Mouse (Mus musculus): ENCODE measurements around the gene Nup54.
A peak's percentile ranks its signal among the peaks of the same experiment; 100 is the strongest.

The Nup54 gene

DNA sequence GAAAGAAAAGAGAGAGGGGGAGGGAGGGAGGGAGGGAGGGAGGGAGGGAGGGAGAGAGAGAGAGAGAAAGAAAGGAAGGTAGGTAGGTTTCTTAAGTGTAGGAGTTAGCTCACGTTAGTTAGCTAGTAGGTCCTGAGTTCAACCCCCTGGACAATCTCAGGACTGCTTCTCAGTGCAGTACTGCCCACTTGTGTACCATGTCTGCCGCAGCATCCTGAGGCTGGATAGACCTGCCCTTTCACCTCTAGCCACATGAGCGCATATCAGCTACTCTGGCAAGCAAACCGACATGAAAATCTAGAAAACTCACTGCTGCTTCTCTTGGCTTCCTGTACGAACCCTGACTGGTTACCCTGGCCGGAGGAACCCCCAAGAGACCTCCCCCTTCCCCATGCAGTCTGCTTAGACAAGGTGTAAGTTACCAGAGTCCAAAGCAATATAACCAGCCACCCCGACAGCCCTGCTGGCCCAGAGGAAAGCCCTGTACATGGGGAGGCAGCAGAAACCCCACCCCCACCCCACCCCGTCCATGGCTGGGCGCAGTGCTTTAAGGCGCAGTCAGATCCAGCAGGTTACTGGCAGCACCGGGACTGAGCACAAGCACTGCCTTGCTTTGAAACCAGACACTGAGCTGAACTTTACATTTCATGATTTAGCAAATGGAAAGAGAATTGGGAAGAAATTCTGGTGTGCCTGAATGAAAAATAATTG, 21.6 kb downstream of the Nup54 start:
- no peak for DNase-seq (ENCODE audit: low spot score in 2 of 2)

DNA sequence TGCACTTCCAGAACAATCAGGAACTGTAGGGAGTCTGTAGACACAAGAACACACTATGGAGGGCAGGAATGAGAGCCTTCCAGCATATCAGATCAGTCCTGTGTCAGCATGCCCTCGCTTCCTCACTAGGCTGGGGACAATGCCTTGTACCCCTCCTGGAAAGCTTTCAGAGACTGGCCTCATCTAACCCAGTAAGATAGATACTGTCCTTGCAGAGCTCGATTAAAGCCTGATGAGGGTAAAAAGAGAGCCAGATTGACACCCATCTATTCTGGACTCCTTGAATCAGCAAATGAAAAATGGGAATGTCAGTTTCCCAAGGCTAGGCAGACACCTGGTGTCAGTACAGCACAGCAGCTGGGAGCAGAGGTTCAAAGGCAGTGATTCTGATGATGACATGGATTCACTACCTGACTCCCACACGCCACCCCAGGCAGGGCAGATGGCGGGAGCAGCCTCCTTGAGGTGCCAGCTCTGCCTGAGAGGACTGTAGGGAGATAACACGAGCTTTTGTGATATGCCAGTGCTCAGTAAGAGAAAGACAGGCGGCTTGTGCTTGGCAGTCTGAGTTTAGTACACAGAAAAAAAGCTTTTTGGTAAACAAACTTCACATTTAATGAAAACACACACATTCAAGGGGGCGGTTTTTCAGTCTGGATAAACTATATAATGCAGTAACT, 23.4 kb downstream of the Nup54 start:
- no peak for DNase-seq (ENCODE audit: low spot score in 2 of 2)

- DNase-seq (ENCODE audit: low spot score in 2 of 2): no peak
Observed at GRCm38 (mm10) chr5:92410486-92410885, 24.5 kb downstream of the Nup54 start.

GRCm38 (mm10) chr5:92409361-92410155, 25.5 kb downstream of the Nup54 start:
- no peak for DNase-seq (ENCODE audit: low spot score in 2 of 2)

- DNase-seq (ENCODE audit: low spot score in 2 of 2): no peak
Observed at GRCm38 (mm10) chr5:92404400-92404678, 30.7 kb downstream of the Nup54 start.

DNA sequence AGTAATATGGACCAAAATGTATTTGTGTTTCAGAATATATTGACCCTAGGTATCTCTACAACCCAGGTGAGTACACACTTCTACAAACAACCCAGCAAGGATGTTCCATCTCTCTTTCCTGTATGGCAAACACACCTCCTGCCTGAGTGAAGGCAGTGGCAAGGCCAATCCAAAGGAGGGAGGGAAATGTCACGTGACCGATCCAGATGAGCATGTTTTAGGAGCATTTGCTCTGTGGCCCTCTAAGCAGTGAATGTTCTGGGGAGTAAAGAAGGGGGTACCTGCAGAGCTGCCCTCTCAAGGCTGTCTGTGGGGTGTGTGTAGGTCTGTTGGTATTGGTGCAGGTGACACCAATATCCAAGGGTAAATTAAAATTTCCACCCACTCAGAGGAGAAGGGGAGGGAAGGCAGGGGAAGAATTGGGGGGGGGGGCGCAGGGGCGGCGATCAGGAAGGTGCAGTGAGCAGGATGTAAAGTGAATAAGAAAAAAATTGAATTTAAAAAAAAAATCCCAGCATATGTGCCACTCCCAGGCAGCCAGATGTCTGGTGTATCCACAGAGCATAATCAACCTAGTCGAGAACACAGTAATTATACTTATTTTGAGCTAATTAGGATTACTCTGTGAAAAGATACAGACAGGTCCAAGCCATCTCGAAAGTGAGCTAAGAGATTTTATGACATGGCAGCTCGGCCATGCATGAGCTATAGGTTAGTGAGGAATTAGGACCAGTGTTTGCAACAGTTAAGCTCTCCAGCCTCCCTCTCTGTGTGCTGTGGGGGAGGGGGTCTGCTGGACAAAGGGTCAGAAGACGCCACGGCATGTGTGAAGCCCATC, 31.2 kb downstream of the Nup54 start:
- DNase-seq (ENCODE audit: low spot score in 2 of 2): no peak

DNA sequence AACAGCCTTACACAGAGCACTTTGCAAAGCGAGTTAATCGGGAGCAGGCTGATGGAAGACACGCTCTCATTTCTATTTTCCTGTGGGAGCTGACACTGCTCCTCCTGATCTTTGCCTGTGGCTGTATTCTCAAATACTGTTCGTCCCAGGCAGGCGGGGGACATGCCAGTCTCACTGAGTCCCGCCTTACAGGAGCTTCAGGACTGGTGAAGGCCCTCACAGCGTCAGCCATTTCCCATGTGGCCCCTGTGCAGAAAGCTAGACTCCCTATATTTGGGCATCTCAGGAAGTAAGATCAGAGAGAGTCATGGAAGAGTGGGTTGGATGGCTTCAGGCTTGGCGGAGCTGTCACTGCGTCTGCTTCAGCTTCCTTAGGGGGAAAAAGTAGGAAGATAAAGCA, 32.2 kb downstream of the Nup54 start:
- no peak for DNase-seq (ENCODE audit: low spot score in 2 of 2)

- DNase-seq (ENCODE audit: low spot score in 2 of 2): peak; percentile 21 to 67
Observed at GRCm38 (mm10) chr5:92398153-92398552, 36.9 kb downstream of the Nup54 start.

DNA sequence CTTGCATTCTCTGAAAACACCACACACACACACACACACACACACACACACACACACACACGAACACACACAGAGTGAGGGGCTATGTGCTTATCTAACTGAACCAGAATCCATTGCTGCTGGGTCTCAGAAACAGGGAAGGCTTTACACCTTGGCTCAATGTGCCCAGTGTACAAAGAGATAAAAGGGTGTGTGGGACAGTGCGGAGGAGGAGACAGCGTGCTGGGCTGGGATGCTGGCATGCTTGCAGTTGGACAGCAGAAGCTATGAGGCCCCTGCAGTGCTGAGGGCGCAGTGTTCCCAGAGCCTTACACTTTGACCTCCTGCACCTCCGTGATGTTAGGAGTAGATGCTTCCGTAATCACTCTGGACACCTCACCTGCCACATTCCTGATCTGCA, 38.5 kb downstream of the Nup54 start:
- DNase-seq (ENCODE audit: low spot score in 2 of 2): no peak

DNA sequence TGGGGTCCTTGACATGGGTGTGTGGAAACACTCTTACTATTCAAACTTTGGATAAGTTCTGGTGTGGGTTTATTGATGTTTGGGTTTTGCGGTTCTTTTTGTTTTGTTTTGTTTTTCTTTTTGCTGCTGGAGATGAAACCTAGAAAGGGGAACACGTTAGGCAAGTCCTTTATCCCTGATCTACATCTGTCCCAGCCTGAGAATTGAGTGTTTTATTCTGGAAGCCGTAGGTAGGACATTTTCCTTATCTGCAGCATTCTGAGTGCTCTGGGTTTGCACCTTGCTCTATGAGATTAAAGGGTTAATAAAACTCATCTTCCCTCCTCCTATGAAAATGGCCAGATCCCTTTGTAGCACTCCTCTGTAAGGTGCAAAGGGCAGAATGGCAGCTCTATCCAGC, 39.3 kb downstream of the Nup54 start:
- DNase-seq (ENCODE audit: low spot score in 2 of 2): no peak

DNA sequence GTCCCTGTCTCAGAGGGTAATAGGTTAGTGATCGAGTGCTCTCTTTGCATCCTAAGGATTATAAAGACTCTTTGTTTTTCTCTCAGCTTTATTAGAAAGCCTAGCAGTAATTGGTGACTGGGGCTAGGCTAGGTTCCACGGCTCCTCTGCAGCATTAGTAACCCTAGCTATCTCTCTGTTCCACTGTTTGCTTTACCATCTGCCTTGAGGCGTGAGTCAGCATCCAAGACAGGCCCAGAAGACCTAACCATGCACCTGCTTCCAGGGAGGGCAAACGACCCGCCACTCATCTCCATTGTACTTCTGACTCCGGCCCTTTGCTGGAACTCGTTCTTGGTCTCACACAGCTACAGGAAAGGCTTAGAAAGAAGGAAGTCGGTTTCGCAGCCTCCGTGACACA, 41.2 kb downstream of the Nup54 start:
- no peak for DNase-seq (ENCODE audit: low spot score in 2 of 2)

DNA sequence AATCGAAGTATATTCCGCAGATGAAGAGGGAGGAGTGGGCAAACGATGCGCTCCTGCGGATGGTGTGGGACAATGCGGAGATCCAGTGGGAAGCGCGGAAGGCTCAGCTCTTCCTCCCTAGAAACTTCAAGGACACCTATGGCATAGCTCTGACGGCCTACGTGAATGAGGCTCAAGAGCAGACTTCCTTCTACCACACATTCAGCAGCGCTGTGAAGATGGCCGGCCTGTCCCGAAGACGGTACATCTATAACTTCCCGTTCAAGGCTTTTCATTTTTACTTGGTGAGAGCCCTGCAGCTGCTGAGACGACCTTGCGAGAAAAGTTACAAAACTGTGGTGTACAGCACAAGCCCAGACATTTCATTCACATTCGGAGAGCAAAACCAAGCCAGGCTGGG, 42.5 kb downstream of the Nup54 start:
- DNase-seq (ENCODE audit: low spot score in 2 of 2): no peak

DNA sequence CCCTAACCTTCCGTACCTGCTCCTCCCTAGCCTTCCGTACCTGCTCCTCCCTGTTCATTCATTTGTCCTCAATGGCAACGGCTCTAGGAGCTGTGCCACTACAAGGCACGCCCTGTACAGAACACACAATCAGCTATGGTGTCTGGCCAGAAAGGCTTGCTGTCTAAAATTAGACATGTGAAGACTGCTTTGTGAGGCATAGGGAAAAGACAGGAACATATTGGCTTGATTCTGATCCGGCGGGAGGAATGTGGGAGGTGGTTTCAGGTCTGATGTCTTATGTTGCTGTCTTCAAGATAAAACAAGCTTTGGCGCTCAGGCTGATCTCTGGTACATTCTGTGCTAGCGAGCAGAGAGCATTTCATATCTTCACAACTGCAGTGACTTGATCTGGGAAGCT, 44.4 kb downstream of the Nup54 start:
- no peak for DNase-seq (ENCODE audit: low spot score in 2 of 2)

GRCm38 (mm10) chr5:92389977-92390376, 45.0 kb downstream of the Nup54 start:
- DNase-seq (ENCODE audit: low spot score in 2 of 2): no peak

GRCm38 (mm10) chr5:92387433-92387832, 47.6 kb downstream of the Nup54 start:
- DNase-seq (ENCODE audit: low spot score in 2 of 2): no peak

DNA sequence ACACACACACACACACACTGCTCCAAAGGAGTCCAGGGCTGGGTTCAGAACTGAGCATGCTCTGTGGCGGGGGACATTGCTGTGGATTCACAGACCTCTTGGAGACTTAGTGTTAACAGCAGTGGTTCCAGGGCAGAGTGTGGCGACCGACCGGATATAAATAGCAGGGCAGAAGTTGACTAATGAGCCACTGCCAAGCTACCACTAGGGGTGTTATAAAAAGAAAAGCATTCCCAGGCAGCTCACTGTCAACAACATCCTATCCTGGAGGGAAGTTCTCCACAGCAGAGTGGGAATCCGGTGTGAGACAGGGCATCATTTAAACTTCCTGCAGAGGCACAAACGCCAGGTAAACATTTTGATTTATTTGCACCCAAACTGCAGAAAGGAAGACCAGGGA, 48.4 kb downstream of the Nup54 start:
- DNase-seq (ENCODE audit: low spot score in 2 of 2): no peak

GRCm38 (mm10) chr5:92386102-92386501, 48.9 kb downstream of the Nup54 start:
- no peak for DNase-seq (ENCODE audit: low spot score in 2 of 2)

DNA sequence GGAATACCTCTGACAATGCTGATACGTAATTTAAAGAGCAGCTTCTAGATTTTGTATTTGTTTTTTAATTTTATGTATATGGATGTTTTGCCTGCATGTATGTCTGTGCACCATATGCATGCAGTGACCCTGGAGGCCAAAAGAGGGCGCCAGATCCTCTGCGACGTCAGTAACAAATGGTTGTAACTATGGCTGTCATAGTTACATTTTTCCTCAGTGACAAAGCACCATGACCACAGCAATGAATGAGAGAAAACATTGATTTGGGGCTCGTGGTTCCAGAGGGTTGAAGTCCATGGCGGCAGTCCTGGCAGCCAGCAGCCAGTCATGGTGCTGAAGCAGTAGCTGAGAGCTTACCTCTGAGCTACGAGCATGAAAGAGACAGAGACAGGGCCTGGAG, 50.2 kb downstream of the Nup54 start:
- no peak for DNase-seq (ENCODE audit: low spot score in 2 of 2)

GRCm38 (mm10) chr5:92383747-92384146, 51.3 kb downstream of the Nup54 start:
- DNase-seq (ENCODE audit: low spot score in 2 of 2): no peak

GRCm38 (mm10) chr5:92382349-92382679, 52.7 kb downstream of the Nup54 start:
- DNase-seq (ENCODE audit: low spot score in 2 of 2): no peak

GRCm38 (mm10) chr5:92381550-92382348, 53.3 kb downstream of the Nup54 start:
- peak; percentile 44 to 81 for DNase-seq (ENCODE audit: low spot score in 2 of 2)

All from frontal cortex, postnatal 14 days (tissue).